ENCODE assay signal across 9 mouse cellular contexts in the genomic region with DNA sequence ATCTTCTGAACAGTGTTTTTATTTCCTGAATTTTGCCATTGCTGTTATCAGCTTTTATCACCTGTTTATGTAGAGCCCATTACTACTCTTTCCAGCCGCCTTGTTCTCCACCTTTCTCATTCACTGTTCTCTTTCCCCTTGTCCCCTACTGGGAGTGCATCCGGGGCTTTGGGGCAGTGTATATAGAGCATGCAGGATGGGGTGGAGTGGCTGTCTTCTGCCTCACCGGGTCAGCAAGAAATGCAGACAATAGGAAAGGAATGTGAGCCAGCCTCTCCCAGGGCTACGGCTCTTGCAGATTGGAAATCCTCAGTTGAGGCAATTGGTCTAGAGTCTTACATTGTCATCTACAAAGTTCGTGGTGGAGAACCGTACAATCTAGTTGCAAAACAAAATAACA.
"Had no signal": no experiment of that assay in that cellular context is flagged by ENCODE, and none has a peak within 500 bp of the region (broad histone marks: within the 10 kb centered on the region; RNA-seq: fewer than 3 reads in every experiment).

No protein-coding gene starts in this region.

- DNase-seq: kidney, adult 8-10 months; kidney, postnatal 25 days; liver; liver, embryonic 13.5 days; liver, postnatal 0 days; lung, postnatal 36 days; midbrain, embryonic 14.5 days; right cerebral cortex, postnatal 4 days; thymus, postnatal 36 days had no signal
